Mouse (Mus musculus) heart, embryonic 14.5 days (tissue): ENCODE results near the gene Lmcd1. TPM values are rescaled to one million over a fixed set of nuclear protein-coding genes. Genes with fewer than 3 reads are reported as not detected.
A peak's percentile ranks its signal among the peaks of the same experiment; 100 is the strongest.

Source experiments
- ATAC-seq: fragments of 200-750 bp; cut with Nextera tagmentation; 2 replicates; pipeline ENCODE4 v1.8.0; 2017; ENCODE audit warnings: low read depth, moderate TSS enrichment; ENCODE audit not compliant: insufficient number of reproducible peaks, insufficient read depth, low FRiP score
- H3K27ac ChIP-seq, 2 experiments: fragments of 200-500 bp in 1 of 2; fragments of 300-500 bp in 1 of 2; sonication (generic) in 1 of 2; replicated peaks in 1 of 2; 2 replicates each; pipeline ENCODE4 v1.5.1; 2012 to 2014; ENCODE audit warnings: low read depth in 2 of 2, low read length in 2 of 2, control low read depth in 1 of 2, mild to moderate bottlenecking in 1 of 2, mixed read lengths in 1 of 2; ENCODE audit not compliant: control insufficient read depth in 1 of 2, insufficient read depth in 1 of 2
- H3K27me3 ChIP-seq: fragments of 300-500 bp; sonication (generic); 2 replicates; pipeline ENCODE4 v1.6.1; 2014; ENCODE audit warnings: mild to moderate bottlenecking, low read length, control low read depth; ENCODE audit not compliant: control insufficient read depth, insufficient read depth
- H3K36me3 ChIP-seq: fragments of 300-500 bp; sonication (generic); 2 replicates; pipeline ENCODE4 v1.6.1; 2014; ENCODE audit warnings: mild to moderate bottlenecking, control low read depth, low read length, mixed read lengths; ENCODE audit not compliant: control insufficient read depth, insufficient read depth
- H3K4me1 ChIP-seq, 2 experiments: fragments of 200-500 bp in 1 of 2; fragments of 300-500 bp in 1 of 2; sonication (generic) in 1 of 2; 2 replicates each; pipeline ENCODE4 v1.6.1; 2012 to 2014; ENCODE audit warnings: low read length in 2 of 2, control low read depth in 1 of 2, mixed read lengths in 1 of 2; ENCODE audit not compliant: control insufficient read depth in 2 of 2, insufficient read depth in 2 of 2
- H3K4me2 ChIP-seq: fragments of 300-500 bp; sonication (generic); 2 replicates; pipeline ENCODE4 v1.6.1; 2014; ENCODE audit warnings: mild to moderate bottlenecking, low read length
- H3K4me3 ChIP-seq, 2 experiments: fragments of 200-500 bp in 1 of 2; fragments of 300-500 bp in 1 of 2; sonication (generic) in 1 of 2; 2 replicates each; pipeline ENCODE4 v1.5.1; 2012 to 2014; ENCODE audit warnings: low read length in 2 of 2, mild to moderate bottlenecking in 2 of 2, control low read depth in 1 of 2, low read depth in 1 of 2, moderate library complexity in 1 of 2; ENCODE audit not compliant: control insufficient read depth in 1 of 2, insufficient read depth in 1 of 2
- H3K9ac ChIP-seq: fragments of 300-500 bp; sonication (generic); 2 replicates; pipeline ENCODE4 v1.6.1; 2014; ENCODE audit warnings: mild to moderate bottlenecking, low read length
- H3K9me3 ChIP-seq: fragments of 300-500 bp; sonication (generic); 2 replicates; pipeline ENCODE4 v1.6.1; 2016; ENCODE audit warnings: low read length, control low read depth; ENCODE audit not compliant: control insufficient read depth
- WGBS: fragments of 180-500 bp; shearing (Covaris S2); extraction: QIAGEN DNeasy Blood & Tissue Kit; methylation state at CpG from one replicate; pipeline ENCODE4 v1.1.7; 2014; 5-methylcytosine and 5-hydroxymethylcytosine counted together
- polyA plus RNA-seq: library from polyadenylated mRNA; unstranded; fragments of >200 nt; fragmentation: Nextera tagmentation; extraction: Ambion mirVana; gene quantifications from 2 replicates; pipeline ENCODE4 v1.2.1, GENCODE M21; 2014

The Lmcd1 gene
- polyA plus RNA-seq, 1 experiment from 2014 or later, result 56.7 TPM

- Histone ChIP-seq H3K4me3 (no peak overlapping the region), H3K27ac (no peak overlapping the region), H3K9ac (no peak overlapping the region), H3K9me3 (no peaks in the 10 kb centered on the region), H3K36me3 (peaks cover 22% of the 10 kb centered on the region), H3K4me1 (peaks cover 4 to 10% of the 10 kb centered on the region in 2 experiments), H3K27me3 (no peaks in the 10 kb centered on the region), H3K4me2 (no peak overlapping the region)
- WGBS, result 81% methylated on average over 9 of the region's 9 CpGs
- no peak; the same call in 1 of the 2 replicates for ATAC-seq
These were observed 14.1 kb downstream of the Lmcd1 start for GRCm38 (mm10) chr6:112287671-112288070.

- Histone ChIP-seq H3K27ac (no peak overlapping the region), H3K9me3 (no peaks in the 10 kb centered on the region), H3K36me3 (peaks cover 22% of the 10 kb centered on the region), H3K4me1 (peaks cover 5 to 11% of the 10 kb centered on the region in 2 experiments), H3K4me3 (no peak overlapping the region), H3K27me3 (no peaks in the 10 kb centered on the region), H3K4me2 (no peak overlapping the region), H3K9ac (no peak overlapping the region)
- WGBS, result 79% methylated on average over 3 of the region's 3 CpGs
- no peak for ATAC-seq
These were observed 14.7 kb downstream of the Lmcd1 start for GRCm38 (mm10) chr6:112288271-112288670.

GRCm38 (mm10) chr6:112291146-112291545 lies 17.6 kb downstream of the Lmcd1 start:
- no peak for ATAC-seq
- no peaks in the 10 kb centered on the region for H3K27me3 ChIP-seq
- 54% methylated on average over 4 of the region's 4 CpGs for WGBS

GRCm38 (mm10) chr6:112293320-112293719 lies 19.8 kb downstream of the Lmcd1 start:
- Histone ChIP-seq H3K4me2 (no peak overlapping the region), H3K36me3 (0 out of 2 replicates have a peak, but pooled peaks cover 9% of the 10 kb centered on the region), H3K9me3 (no peaks in the 10 kb centered on the region), H3K4me1 (peaks cover 11 to 25% of the 10 kb centered on the region in 2 experiments), H3K4me3 (no peak overlapping the region), H3K27ac (no peak overlapping the region), H3K27me3 (no peaks in the 10 kb centered on the region), H3K9ac (no peak overlapping the region)
- WGBS, result 25% methylated on average over 5 of the region's 5 CpGs
- ATAC-seq, result no peak

More at GRCm38 (mm10) chr6:112291146-112291545, 17.6 kb downstream of the Lmcd1 start:
- Histone ChIP-seq H3K36me3 (peaks cover 18% of the 10 kb centered on the region; the same call in 1 of the 2 replicates), H3K4me1 (peaks cover 11 to 31% of the 10 kb centered on the region in 2 experiments), H3K4me3 (no peak overlapping the region), H3K27ac (0 out of 4 replicates have a peak overlapping the region, but pooled peaks of 1 of the 2 experiments have one; percentile 14), H3K4me2 (no peak overlapping the region), H3K9me3 (no peaks in the 10 kb centered on the region), H3K9ac (no peak overlapping the region)

GRCm38 (mm10) chr6:112295269-112295668 lies 21.7 kb downstream of the Lmcd1 start:
- 27% methylated on average over 3 of the region's 3 CpGs for WGBS
- Histone ChIP-seq H3K4me3 (no peak overlapping the region), H3K9me3 (no peaks in the 10 kb centered on the region), H3K4me2 (no peak overlapping the region), H3K4me1 (peaks cover 11 to 25% of the 10 kb centered on the region in 2 experiments), H3K27me3 (no peaks in the 10 kb centered on the region), H3K27ac (no peak overlapping the region), H3K36me3 (peaks cover 12% of the 10 kb centered on the region; the same call in 1 of the 2 replicates), H3K9ac (no peak overlapping the region)
- ATAC-seq, result peak; percentile 54; the same call in 1 of the 2 replicates

- Histone ChIP-seq H3K27me3 (no peaks in the 10 kb centered on the region), H3K4me3 (no peak overlapping the region), H3K36me3 (peaks cover 7% of the 10 kb centered on the region; the same call in 1 of the 2 replicates), H3K27ac (no peak overlapping the region), H3K9me3 (no peaks in the 10 kb centered on the region), H3K4me1 (peaks cover 21 to 46% of the 10 kb centered on the region in 2 experiments), H3K9ac (no peak overlapping the region), H3K4me2 (no peak overlapping the region)
- ATAC-seq, result no peak
- WGBS, result 78% methylated on average over 7 of the region's 7 CpGs
These were observed 26.6 kb downstream of the Lmcd1 start for GRCm38 (mm10) chr6:112300146-112300545.

- H3K4me2 ChIP-seq, result no peak overlapping the region
- H3K4me1 ChIP-seq, result peaks cover 18 to 43% of the 10 kb centered on the region in 2 experiments
- no peaks in the 10 kb centered on the region for H3K27me3 ChIP-seq
- H3K36me3 ChIP-seq, result peaks cover 9% of the 10 kb centered on the region; the same call in 1 of the 2 replicates
- H3K9ac ChIP-seq, result no peak overlapping the region
- no peak overlapping the region for H3K4me3 ChIP-seq
- 100% methylated on average over 1 of the region's 1 CpGs for WGBS
- H3K9me3 ChIP-seq, result no peaks in the 10 kb centered on the region
- no peak for ATAC-seq
- no peak overlapping the region for H3K27ac ChIP-seq
These were observed 27.1 kb downstream of the Lmcd1 start for GRCm38 (mm10) chr6:112300633-112301032.

GRCm38 (mm10) chr6:112302248-112302647 lies 28.7 kb downstream of the Lmcd1 start:
- Histone ChIP-seq H3K27me3 (no peaks in the 10 kb centered on the region), H3K27ac (peak overlapping the region; percentile 52 to 56), H3K4me1 (peaks cover 18 to 40% of the 10 kb centered on the region in 2 experiments), H3K4me3 (no peak overlapping the region), H3K36me3 (peaks cover 22% of the 10 kb centered on the region), H3K4me2 (0 out of 2 replicates have a peak overlapping the region, but pooled peaks have one; percentile 7), H3K9me3 (no peaks in the 10 kb centered on the region), H3K9ac (no peak overlapping the region)
- 15% methylated on average over 7 of the region's 7 CpGs for WGBS
- peak; percentile 38; the same call in 1 of the 2 replicates for ATAC-seq
